Mouse (Mus musculus) heart, embryonic 16.5 days (tissue): ENCODE measurements around the gene Akap7. TPM values are rescaled to one million over a fixed set of nuclear protein-coding genes. Genes with fewer than 3 reads are reported as not detected.

Experiments
- polyA plus RNA-seq: library from polyadenylated mRNA; unstranded; fragments of >200 nt; fragmentation: Nextera tagmentation; extraction: Ambion mirVana; gene quantifications from 2 replicates; pipeline ENCODE4 v1.2.1, GENCODE M21; 2015

The Akap7 gene
- polyA plus RNA-seq, 1 experiment from 2014 or later = 26.9 TPM

Other genes starting within 250 kb of the Akap7 start
- 49.8 and 52.1 TPM in 2 replicates for gene Epb41l2, start 51.9 kb upstream of the Akap7 start, polyA plus RNA-seq
- gene Smlr1, start 228.4 kb upstream of the Akap7 start, polyA plus RNA-seq = not detected in 2 replicates